Comparison of ENCODE assay signal across 8 mouse cellular contexts in genomic region chr11:68286142-68286808, GRCm38 (mm10).
DNase-seq lines count a peak whose midpoint lies in the region; ATAC-seq and TF ChIP-seq lines count a peak whose summit lies in the region.

No protein-coding gene starts in this region.

- intact Hi-C loops in left cerebral cortex, postnatal 14 days (cut with DNase I): no loop called here

- H3K9ac ChIP-seq in heart, embryonic 11.5 days (ENCODE audit: low read depth, low read length): peak overlapping the region; percentile 0; the same call in 1 of the 2 replicates
- no peak overlapping the region for H3K9ac ChIP-seq in lung, postnatal 0 days (replicated peaks; ENCODE audit: low read depth)

- ATAC-seq in heart, embryonic 11.5 days (replicated peaks; ENCODE audit: insufficient number of reproducible peaks, low FRiP score, low TSS enrichment): no peak
- peak; percentile 79 for ATAC-seq in lung, postnatal 0 days

- TF ChIP-seq POLR2A in kidney, adult 2 months (IDR thresholded peaks at IDR 0.05; ENCODE audit: low read depth, low read length): no peak

- no peak overlapping the region for H3K4me2 ChIP-seq in heart, embryonic 11.5 days
- H3K4me2 ChIP-seq in lung, postnatal 0 days (replicated peaks; ENCODE audit: low read depth, low read length): no peak overlapping the region

- no peak for TF ChIP-seq CTCF in kidney, adult 2 months (conservative IDR thresholded peaks at IDR 0.05; ENCODE audit: insufficient read depth, insufficient read length, low read depth, low read length)
- no peak for TF ChIP-seq CTCF in lung, postnatal 0 days (IDR thresholded peaks at IDR 0.05)

- peak; percentile 29 for DNase-seq in kidney, adult 2 months
- DNase-seq in kidney, postnatal 25 days: no peak
- peak; percentile 23 for DNase-seq in R1 (ENCODE audit: low read depth, low spot score)
- peak; percentile 57 for DNase-seq in lung, postnatal 0 days (ENCODE audit: low spot score)
- DNase-seq in left cerebral cortex, postnatal 14 days (ENCODE audit: low spot score in 2 of 2): no peak
- no peak for DNase-seq in cerebellum, postnatal 14 days
- no peak for DNase-seq in urinary bladder, adult 2 months (ENCODE audit: low spot score)

- no peak overlapping the region for H3K4me3 ChIP-seq in kidney, adult 2 months (ENCODE audit: insufficient read depth, low read depth, low read length)
- no peak overlapping the region for H3K4me3 ChIP-seq in heart, embryonic 11.5 days (ENCODE audit: low read depth, low read length)
- H3K4me3 ChIP-seq in lung, postnatal 0 days (ENCODE audit: low read depth, low read length): no peak overlapping the region

- no peaks in the 10 kb centered on the region for H3K27me3 ChIP-seq in kidney, adult 2 months (replicated peaks; ENCODE audit: control insufficient read depth, insufficient read depth, low read length)
- H3K27me3 ChIP-seq in heart, embryonic 11.5 days (ENCODE audit: control insufficient read depth, insufficient read depth, low read length): peaks cover 2% of the 10 kb centered on the region; the same call in 1 of the 2 replicates
- peaks cover 19% of the 10 kb centered on the region; the same call in 1 of the 2 replicates for H3K27me3 ChIP-seq in lung, postnatal 0 days (replicated peaks; ENCODE audit: insufficient read depth, low read length)

- H3K36me3 ChIP-seq in kidney, adult 2 months (ENCODE audit: control insufficient read depth, insufficient read depth, low read length): no peaks in the 10 kb centered on the region
- no peaks in the 10 kb centered on the region for H3K36me3 ChIP-seq in heart, embryonic 11.5 days (ENCODE audit: control insufficient read depth, insufficient read depth, low read length)
- no peaks in the 10 kb centered on the region for H3K36me3 ChIP-seq in lung, postnatal 0 days (ENCODE audit: insufficient read depth, low read length)

- 54% methylated on average over 10 of the region's 10 CpGs for WGBS in kidney, adult 2 months
- WGBS in heart, embryonic 11.5 days (ENCODE audit: insufficient replicate concordance): 34% methylated on average over 10 of the region's 10 CpGs
- 27% methylated on average over 10 of the region's 10 CpGs for WGBS in lung, postnatal 0 days

- peak overlapping the region; percentile 11; the same call in 1 of the 2 replicates for H3K27ac ChIP-seq in kidney, adult 2 months (ENCODE audit: insufficient read depth, low read depth, low read length)
- peak overlapping the region; percentile 2; the same call in 1 of the 2 replicates for H3K27ac ChIP-seq in heart, embryonic 11.5 days (ENCODE audit: low read depth, low read length)
- H3K27ac ChIP-seq in lung, postnatal 0 days (ENCODE audit: low read length): no peak overlapping the region

- no peak for TF ChIP-seq EP300 in lung, postnatal 0 days (IDR thresholded peaks at IDR 0.05)

- peaks cover 25% of the 10 kb centered on the region for H3K4me1 ChIP-seq in kidney, adult 2 months (ENCODE audit: control insufficient read depth, insufficient read depth, low read length)
- H3K4me1 ChIP-seq in heart, embryonic 11.5 days (ENCODE audit: control insufficient read depth, insufficient read depth, low read length): peaks cover 19% of the 10 kb centered on the region
- peaks cover 5% of the 10 kb centered on the region; the same call in 1 of the 2 replicates for H3K4me1 ChIP-seq in lung, postnatal 0 days (ENCODE audit: insufficient read depth, low read depth, low read length)

- no peaks in the 10 kb centered on the region for H3K9me3 ChIP-seq in heart, embryonic 11.5 days (replicated peaks; ENCODE audit: control insufficient read depth, low read length)
- no peaks in the 10 kb centered on the region for H3K9me3 ChIP-seq in lung, postnatal 0 days (ENCODE audit: low read length)

Comparison
In these comparisons a context has a peak if more than half of its experiments do, and no peak if none do; other contexts are left out.
1. DNase-seq: peak in kidney, adult 2 months (single experiment), R1 (single experiment) and lung, postnatal 0 days (single experiment); none in kidney, postnatal 25 days (0 of 2), left cerebral cortex, postnatal 14 days (0 of 2), cerebellum, postnatal 14 days (0 of 2) and urinary bladder, adult 2 months (single experiment).